Mouse (Mus musculus) ES-Bruce4 (cell line): Measurements from ENCODE around the gene Cdk20. TPM values are rescaled to one million over a fixed set of nuclear protein-coding genes. Genes with fewer than 3 reads are reported as not detected.

Source experiments
- H3K27ac ChIP-seq: 2 replicates; pipeline ENCODE4 v1.5.1; 2012; ENCODE audit warnings: low read length, inconsistent platforms; ENCODE audit not compliant: insufficient read depth
- H3K27me3 ChIP-seq: 2 replicates; pipeline ENCODE4 v1.6.1; 2012; ENCODE audit warnings: mild to moderate bottlenecking, low read length, inconsistent platforms; ENCODE audit not compliant: control insufficient read depth, poor library complexity, insufficient read depth, severe bottlenecking
- H3K36me3 ChIP-seq: 2 replicates; pipeline ENCODE4 v1.6.1; 2012; ENCODE audit warnings: inconsistent platforms, mild to moderate bottlenecking, low read length, moderate library complexity; ENCODE audit not compliant: control insufficient read depth, poor library complexity, insufficient read depth, severe bottlenecking
- H3K4me1 ChIP-seq: one replicate; pipeline ENCODE4 v1.8.1; 2011; ENCODE audit warnings: low read length; ENCODE audit not compliant: control insufficient read depth, insufficient read depth
- H3K4me3 ChIP-seq: 2 replicates; pipeline ENCODE4 v1.5.1; 2011; ENCODE audit warnings: low read depth, mild to moderate bottlenecking, low read length
- H3K9ac ChIP-seq: 2 replicates; pipeline ENCODE4 v1.6.1; 2012; ENCODE audit warnings: low read depth, mild to moderate bottlenecking, inconsistent platforms; ENCODE audit not compliant: poor library complexity, severe bottlenecking
- H3K9me3 ChIP-seq: replicated peaks from 2 replicates; pipeline ENCODE4 v1.6.1; 2012; ENCODE audit warnings: mild to moderate bottlenecking, low read length, inconsistent platforms; ENCODE audit not compliant: control insufficient read depth, poor library complexity, insufficient read depth, severe bottlenecking
- CTCF ChIP-seq: IDR thresholded peaks from one replicate; pipeline ENCODE4 v1.8.1; 2011; ENCODE audit warnings: low read depth, low read length
- EP300 ChIP-seq: IDR thresholded peaks from 2 replicates; pipeline ENCODE4 v1.6.1; 2011; ENCODE audit warnings: low read depth, low read length; ENCODE audit not compliant: insufficient read depth
- POLR2A ChIP-seq: IDR thresholded peaks from one replicate; pipeline ENCODE4 v1.8.1; 2011; ENCODE audit warnings: low read length; ENCODE audit not compliant: insufficient read depth
- polyA plus RNA-seq: library from polyadenylated mRNA; stranded (reverse); fragments of >200 nt; gene quantifications from 2 replicates; pipeline ENCODE4 v1.2.4, GENCODE M21; 2011; ENCODE audit warnings: low read depth; ENCODE audit not compliant: missing spikeins, insufficient read depth, insufficient read length

The Cdk20 gene
- polyA plus RNA-seq, 1 experiment: 4.6 TPM

DNA sequence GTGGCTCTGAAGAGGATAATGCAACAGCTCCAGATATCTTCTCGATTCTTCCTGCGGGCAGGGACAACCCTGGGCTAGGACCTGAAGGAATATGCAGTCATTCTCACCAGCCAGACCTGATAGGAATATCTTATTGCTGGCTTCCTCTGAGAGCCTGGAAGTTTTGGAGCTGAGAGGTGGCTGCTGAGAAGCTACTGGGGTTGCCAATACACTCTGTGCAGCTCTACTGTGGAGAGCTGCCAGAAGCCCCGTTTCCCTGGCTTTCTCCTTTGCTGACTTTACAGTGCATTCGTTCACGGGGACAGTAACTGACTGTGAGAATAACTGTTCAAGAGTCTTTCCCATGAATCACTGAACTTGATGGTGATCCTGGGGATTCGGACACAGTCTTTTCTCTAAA is 26.6 kb upstream of the Cdk20 start:
- no peaks in the 10 kb centered on the region for H3K4me1 ChIP-seq

DNA sequence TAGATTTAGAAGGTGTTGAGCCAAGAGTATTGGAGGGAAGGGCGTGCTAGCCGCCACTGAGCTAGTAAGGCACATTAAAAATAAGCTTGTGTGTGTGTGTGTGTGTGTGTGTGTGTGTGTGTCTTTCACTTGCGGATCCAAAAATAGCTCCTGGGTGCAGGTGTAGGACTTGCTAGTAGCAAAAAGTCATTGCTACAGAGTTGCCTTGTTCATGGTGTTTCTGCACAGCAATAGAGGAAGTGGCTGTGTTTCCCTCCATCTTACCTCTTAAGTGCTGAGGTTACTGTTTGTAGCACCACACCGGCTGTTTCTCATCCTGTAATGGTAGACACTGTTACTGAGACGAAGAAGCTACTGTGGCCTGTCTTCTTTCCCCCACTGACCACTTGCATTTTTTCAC is 24.1 kb upstream of the Cdk20 start:
- Histone ChIP-seq H3K4me3 (no peak overlapping the region), H3K4me1 (no peaks in the 10 kb centered on the region), H3K36me3 (no peaks in the 10 kb centered on the region), H3K27me3 (no peaks in the 10 kb centered on the region), H3K9ac (no peak overlapping the region), H3K27ac (no peak overlapping the region), H3K9me3 (no peaks in the 10 kb centered on the region)
- no peak for TF ChIP-seq CTCF
- TF ChIP-seq EP300: no peak
- no peak for TF ChIP-seq POLR2A

More for the DNA sequence above, 26.6 kb upstream of the Cdk20 start:
- no peaks in the 10 kb centered on the region for H3K36me3 ChIP-seq
- no peak overlapping the region for H3K9ac ChIP-seq
- TF ChIP-seq EP300 (no peak), CTCF (no peak), POLR2A (no peak)
- H3K4me3 ChIP-seq: no peak overlapping the region
- H3K27me3 ChIP-seq: no peaks in the 10 kb centered on the region
- no peaks in the 10 kb centered on the region for H3K9me3 ChIP-seq
- H3K27ac ChIP-seq: no peak overlapping the region

GRCm38 (mm10) chr13:64410604-64411003 is 21.5 kb upstream of the Cdk20 start:
- no peak overlapping the region for H3K9ac ChIP-seq
- H3K27ac ChIP-seq: no peak overlapping the region
- H3K9me3 ChIP-seq: no peaks in the 10 kb centered on the region
- H3K27me3 ChIP-seq: no peaks in the 10 kb centered on the region
- TF ChIP-seq CTCF (no peak), POLR2A (no peak), EP300 (no peak)
- H3K4me1 ChIP-seq: no peaks in the 10 kb centered on the region
- no peaks in the 10 kb centered on the region for H3K36me3 ChIP-seq
- H3K4me3 ChIP-seq: no peak overlapping the region

- Histone ChIP-seq H3K27ac (no peak overlapping the region), H3K9ac (no peak overlapping the region), H3K27me3 (no peaks in the 10 kb centered on the region)
These were observed 20.8 kb upstream of the Cdk20 start for GRCm38 (mm10) chr13:64411282-64411681.

DNA sequence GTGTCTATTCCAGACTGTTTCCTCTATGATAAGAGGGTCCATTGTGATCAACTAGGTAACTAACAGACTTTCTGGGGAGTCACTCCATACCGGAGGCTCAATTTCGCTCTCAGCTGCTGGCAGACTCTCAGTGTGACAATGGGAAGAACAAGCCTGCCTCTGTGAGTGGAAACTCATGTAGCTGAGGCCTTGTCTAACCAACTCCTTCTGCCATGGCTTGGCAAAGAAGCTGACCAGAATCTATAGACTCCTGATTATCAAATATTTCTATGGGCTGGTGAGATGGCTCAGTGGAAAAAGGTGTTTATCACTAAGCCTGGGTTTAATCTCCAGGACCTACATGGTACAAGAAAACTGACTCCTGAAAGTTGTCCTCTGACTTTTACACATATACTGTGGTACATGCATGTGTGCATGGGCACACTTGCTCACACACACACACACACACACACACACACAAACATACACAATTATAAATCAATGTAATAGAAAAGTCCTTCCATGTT is 19.3 kb upstream of the Cdk20 start:
- Histone ChIP-seq H3K9ac (no peak overlapping the region), H3K4me3 (no peak overlapping the region), H3K9me3 (no peaks in the 10 kb centered on the region), H3K36me3 (no peaks in the 10 kb centered on the region), H3K27me3 (no peaks in the 10 kb centered on the region), H3K27ac (no peak overlapping the region), H3K4me1 (no peaks in the 10 kb centered on the region)
- TF ChIP-seq POLR2A: no peak
- TF ChIP-seq EP300: no peak
- TF ChIP-seq CTCF: no peak

More at GRCm38 (mm10) chr13:64411282-64411681, 20.8 kb upstream of the Cdk20 start:
- Histone ChIP-seq H3K4me3 (no peak overlapping the region), H3K36me3 (no peaks in the 10 kb centered on the region), H3K4me1 (no peaks in the 10 kb centered on the region), H3K9me3 (no peaks in the 10 kb centered on the region)
- TF ChIP-seq EP300: no peak
- TF ChIP-seq CTCF: no peak
- no peak for TF ChIP-seq POLR2A

GRCm38 (mm10) chr13:64415659-64416058 is 16.5 kb upstream of the Cdk20 start:
- H3K9ac ChIP-seq: no peak overlapping the region
- no peaks in the 10 kb centered on the region for H3K36me3 ChIP-seq

More at GRCm38 (mm10) chr13:64415659-64416058, 16.5 kb upstream of the Cdk20 start:
- no peak overlapping the region for H3K27ac ChIP-seq
- no peak overlapping the region for H3K4me3 ChIP-seq
- TF ChIP-seq EP300 (no peak), CTCF (no peak), POLR2A (no peak)
- H3K27me3 ChIP-seq: no peaks in the 10 kb centered on the region
- peaks cover 2% of the 10 kb centered on the region for H3K4me1 ChIP-seq
- no peaks in the 10 kb centered on the region for H3K9me3 ChIP-seq
